Mouse (Mus musculus): ENCODE measurements around the gene Psmd5.
"Not testable (repeated sequence)": the region's sequence is repeated elsewhere in the genome, so short reads cannot be mapped to it uniquely, and the experiment has no call there.

The Psmd5 gene

DNA sequence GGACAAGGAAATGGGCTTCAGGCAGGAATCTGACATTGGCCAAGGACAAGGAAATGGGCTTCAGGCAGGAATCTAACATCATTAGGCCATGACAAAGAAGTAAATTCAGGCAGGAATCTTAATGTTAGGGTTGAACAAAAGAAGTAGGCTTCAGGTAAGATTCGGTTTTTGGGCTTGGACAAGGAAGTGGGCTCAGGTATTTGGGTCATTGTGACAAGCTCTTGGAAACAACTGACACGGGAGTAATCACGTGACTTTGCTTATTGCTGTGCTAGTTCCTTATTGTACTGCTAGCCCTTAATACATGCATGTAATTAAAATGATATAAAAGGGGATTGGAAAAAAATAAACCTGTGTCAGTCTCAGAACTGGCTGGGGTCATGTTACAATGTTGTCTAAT lies 39.1 kb downstream of the Psmd5 start:
- in situ Hi-C loops (cut with MboI; ENCODE audit: low pct_unique_long_range_greater_than_20kb in 1 of 2, low sequenced_read_pairs in 2 of 2, unreplicated experiment in 1 of 2): no loop called here

DNA sequence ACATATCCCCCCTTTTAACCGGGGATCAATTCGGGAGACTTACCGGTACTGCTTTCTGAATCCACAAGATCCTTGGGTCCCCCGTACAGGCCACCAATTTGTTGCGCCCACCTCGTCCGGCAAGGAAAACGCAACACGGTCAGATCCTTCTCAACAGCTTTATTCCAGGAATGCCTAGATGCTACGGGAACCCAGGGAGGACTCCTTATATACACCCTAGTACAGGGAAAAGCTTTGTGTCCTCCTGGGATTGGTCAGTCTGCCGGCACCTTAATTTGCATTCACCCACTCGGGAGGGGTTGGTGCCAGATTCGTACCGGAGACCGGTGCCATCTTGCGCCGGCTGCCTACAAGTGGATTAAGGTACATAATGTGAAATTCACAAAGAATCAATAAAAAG lies 41.1 kb downstream of the Psmd5 start:
- in situ Hi-C loops (cut with MboI; ENCODE audit: low pct_unique_long_range_greater_than_20kb in 1 of 2, low sequenced_read_pairs in 2 of 2, unreplicated experiment in 1 of 2): no loop called here

DNA sequence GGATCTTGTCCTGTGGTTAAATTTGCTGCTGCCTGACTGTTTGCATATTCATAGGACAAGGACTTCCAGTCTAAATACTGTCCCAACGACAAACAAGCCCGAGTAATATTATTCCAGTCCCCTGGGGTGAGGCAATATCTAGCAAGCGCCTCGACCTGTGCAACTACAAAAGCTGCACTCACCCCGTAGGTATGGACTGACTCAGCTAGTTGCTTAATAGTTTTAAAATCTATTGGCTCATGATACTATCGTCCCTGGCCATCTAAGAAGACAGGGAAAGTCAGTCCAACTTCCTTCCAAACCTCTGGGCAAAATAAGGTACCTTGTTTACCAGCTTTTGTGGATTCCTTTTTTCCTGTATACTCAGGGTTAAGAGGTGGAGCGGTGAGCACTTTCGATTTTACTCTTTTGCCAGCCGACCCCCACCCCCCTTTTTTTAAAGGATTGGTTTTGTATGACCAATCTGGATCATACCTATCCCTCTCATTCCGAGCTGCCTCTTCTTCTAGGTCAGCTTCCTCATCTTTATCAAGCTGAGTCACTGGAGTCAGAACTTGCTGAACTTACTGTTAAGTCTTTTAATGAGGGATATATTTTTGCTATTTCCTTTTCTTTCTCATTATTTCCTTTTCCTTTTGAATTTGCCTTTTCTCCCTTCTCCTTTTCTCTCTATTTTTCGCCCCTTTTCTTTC lies 41.9 kb downstream of the Psmd5 start, which contains the start of gene Gm34653:
Gene Gm34653 (plus strand): TSS at position 242 of the 692 bp plus-strand sequence.
- in situ Hi-C loops (cut with MboI; ENCODE audit: low pct_unique_long_range_greater_than_20kb in 1 of 2, low sequenced_read_pairs in 2 of 2, unreplicated experiment in 1 of 2): not testable (repeated sequence)

DNA sequence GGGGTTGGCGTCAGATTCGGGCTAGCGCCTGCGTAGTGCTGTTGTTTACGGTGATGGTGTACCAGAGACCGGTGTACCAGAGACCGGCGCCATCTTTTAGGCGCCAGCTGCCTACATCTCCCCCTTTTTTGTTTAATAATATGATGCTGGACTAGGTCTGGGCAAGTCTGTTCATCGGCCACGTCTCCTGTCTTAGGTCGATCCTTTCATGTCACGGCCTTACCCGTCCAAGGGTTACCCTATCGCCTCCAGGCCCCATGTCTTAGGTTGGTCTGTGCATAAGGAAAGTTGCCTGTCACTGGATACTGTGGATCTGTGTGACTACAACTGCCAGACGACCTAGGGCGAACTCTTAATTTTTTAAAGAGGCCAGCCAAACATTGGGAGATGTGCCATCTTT lies 44.7 kb downstream of the Psmd5 start:
- in situ Hi-C loops (cut with MboI; ENCODE audit: low pct_unique_long_range_greater_than_20kb in 1 of 2, low sequenced_read_pairs in 2 of 2, unreplicated experiment in 1 of 2): not testable (repeated sequence)

DNA sequence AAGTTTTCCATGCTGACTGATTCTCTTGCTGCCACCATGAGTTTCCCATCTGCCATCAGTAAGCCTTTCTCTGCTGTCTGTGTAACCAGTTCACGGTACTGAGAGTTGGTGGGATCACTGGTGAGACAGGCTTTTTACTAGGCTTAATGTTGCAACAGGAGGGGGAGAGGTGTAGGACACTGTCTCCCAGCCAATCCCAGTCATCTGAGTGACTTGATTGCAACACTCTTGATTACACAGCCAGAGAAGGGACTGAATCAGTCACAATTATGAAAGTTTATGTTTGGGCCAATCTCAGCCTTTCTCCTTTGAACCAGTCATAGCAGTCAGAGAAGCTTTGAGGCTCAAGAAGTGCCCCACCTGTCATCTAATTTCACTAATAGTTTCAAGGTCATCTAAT lies 46.7 kb downstream of the Psmd5 start:
- in situ Hi-C loops (cut with MboI; ENCODE audit: low pct_unique_long_range_greater_than_20kb in 1 of 2, low sequenced_read_pairs in 2 of 2, unreplicated experiment in 1 of 2): no loop called here

DNA sequence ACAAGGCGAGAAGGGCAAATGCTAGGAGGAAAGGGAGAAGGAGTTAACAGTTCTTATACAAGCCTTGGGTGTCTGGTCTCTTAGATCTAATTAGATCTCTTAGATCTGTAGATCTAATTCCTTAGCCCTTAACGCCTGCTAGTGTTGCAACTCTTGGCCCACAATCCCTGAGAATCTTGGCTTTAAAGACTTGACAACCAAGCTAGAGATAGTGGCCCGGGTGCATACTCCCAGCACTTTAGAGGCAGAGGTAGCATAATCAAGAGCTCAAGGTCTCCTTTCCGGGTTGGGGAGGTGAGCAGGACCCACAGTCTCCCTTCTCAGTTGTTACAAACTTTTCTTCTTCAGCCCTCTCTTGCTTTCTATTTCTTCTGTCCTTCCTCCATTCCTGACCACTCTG lies 47.2 kb downstream of the Psmd5 start:
- in situ Hi-C loops (cut with MboI; ENCODE audit: low pct_unique_long_range_greater_than_20kb in 1 of 2, low sequenced_read_pairs in 2 of 2, unreplicated experiment in 1 of 2): no loop called here

DNA sequence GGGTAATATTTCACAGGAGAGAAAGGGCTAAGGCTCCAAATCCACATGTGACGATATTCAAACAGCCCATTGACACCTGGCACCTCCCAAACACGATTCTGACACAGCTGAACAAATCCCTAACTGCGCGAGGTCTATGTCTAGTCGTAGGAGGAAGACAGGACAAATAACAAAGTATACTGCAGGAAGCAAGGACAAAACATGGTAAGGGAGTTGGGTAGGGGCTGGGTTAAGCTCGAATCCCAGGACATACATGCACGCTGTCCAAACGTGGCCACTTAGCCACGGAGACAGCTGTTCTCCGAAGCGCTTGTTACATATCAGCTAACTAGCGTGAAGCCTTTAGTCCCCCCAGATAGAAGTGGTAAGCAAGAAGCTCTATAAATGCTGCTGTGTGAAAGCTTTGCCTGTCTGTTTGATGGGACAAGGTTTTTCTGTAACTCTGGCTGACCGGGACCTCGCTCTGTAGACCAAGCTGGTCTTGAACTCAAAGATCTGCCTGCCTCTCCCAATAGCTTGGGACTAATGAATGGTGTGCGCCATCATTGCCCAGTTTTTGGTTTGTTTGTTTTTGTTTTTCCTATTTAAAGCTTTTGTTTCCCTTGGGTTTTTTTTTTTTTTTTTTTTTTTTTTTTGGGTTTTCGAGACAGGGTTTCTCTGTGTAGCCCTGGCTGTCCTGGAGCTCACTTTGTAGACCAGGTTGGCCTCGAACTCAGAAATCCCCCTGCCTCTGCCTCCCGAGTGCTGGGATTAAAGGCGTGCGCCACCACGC lies 48.1 kb downstream of the Psmd5 start:
- in situ Hi-C loops (cut with MboI; ENCODE audit: low pct_unique_long_range_greater_than_20kb in 1 of 2, low sequenced_read_pairs in 2 of 2, unreplicated experiment in 1 of 2): no loop called here

DNA sequence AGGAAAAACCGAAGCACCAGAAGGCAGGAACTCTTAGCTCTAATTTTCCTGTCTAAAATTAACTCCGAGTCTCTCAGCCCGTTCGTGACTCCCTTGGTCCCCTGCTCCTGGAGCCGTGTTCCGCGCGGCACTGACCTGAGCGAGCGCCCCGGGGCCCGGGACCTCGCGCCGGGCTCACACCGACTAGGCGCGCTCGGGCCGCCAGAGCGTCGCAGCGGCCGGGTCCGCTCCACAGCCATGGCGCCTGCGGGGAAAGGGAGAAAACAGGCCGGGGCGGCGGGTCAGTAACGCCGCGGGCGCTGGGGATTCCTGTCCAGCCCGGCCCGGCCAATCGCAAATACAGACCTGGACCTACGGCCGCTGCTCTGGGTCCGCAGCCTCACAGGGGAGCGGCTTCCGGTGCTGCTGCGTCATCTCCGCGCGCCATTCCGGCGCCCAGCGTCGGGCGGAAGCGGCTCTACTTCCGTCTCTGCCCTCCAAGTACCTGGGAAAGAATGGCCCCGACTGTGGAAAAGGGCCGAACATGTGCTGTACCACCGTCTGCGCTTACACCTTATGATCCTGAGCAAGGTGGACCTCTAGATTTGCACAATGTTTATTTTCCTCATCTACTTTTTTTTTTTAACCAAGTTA lies 48.8 kb downstream of the Psmd5 start, which contains the start of gene Fbxw2:
Gene Fbxw2 (minus strand): TSS at position 485 of the 633 bp plus-strand sequence.
- in situ Hi-C loops (cut with MboI; ENCODE audit: low pct_unique_long_range_greater_than_20kb in 1 of 2, low sequenced_read_pairs in 2 of 2, unreplicated experiment in 1 of 2): no loop called here

DNA sequence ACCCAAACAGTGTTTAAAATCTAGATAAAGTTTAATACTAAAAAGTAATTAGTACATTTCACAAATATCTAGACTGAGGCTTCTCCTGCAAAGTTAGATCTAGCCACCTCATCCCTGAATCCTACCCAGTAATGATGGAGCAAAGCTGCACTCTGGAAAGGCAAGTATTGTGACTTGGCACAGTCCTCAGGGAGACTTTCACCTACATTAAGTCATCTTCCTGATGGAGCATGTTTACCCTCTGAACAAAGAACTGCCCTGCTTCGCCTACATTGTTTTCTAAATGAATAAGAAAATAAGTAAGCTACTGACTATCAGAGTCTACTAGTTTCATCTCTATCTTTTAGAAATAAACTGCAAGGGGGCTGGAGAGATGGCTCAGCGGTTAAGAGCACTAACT lies 56.3 kb downstream of the Psmd5 start:
- in situ Hi-C loops (cut with MboI; ENCODE audit: low pct_unique_long_range_greater_than_20kb in 1 of 2, low sequenced_read_pairs in 2 of 2, unreplicated experiment in 1 of 2): no loop called here

DNA sequence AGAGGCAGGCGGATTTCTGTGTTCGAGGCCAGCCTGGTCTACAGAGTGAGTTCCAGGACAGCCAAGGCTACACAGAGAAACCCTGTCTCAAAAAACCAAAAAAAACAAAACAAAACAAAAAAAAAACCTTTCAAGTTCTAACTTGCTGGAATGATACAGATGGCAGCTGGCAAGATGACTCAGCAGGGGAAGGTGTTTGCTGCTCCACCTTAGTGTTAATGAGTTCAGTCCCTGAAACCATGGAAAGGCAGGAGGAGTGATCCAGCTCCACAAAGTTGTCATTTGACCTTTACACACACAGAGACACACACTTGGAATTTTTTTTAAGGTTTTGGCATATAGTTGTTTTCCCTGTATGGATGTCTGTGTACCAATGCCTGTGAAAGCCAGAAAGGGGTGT lies 58.9 kb downstream of the Psmd5 start:
- in situ Hi-C loops (cut with MboI; ENCODE audit: low pct_unique_long_range_greater_than_20kb in 1 of 2, low sequenced_read_pairs in 2 of 2, unreplicated experiment in 1 of 2): not testable (repeated sequence)

DNA sequence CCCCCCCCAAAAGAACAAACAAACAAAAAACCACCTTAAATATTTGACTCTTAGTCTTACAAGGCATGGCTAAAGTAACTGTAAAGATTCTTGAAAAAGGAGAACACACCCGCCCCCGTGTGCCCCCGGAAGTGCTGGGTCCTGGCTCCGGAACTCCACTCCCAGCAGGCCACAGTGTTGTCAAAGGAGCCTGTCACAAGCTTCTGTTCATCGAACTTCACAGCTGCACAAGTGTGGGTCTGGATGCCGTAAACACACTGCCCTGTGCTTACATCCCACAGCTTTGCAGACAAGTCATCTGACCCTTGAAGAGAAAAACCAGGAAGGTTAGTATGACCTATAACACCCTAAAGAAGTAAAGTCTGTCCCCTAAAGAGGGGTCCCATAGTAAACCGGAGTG lies 62.1 kb downstream of the Psmd5 start:
- in situ Hi-C loops (cut with MboI; ENCODE audit: low pct_unique_long_range_greater_than_20kb in 1 of 2, low sequenced_read_pairs in 2 of 2, unreplicated experiment in 1 of 2): no loop called here

DNA sequence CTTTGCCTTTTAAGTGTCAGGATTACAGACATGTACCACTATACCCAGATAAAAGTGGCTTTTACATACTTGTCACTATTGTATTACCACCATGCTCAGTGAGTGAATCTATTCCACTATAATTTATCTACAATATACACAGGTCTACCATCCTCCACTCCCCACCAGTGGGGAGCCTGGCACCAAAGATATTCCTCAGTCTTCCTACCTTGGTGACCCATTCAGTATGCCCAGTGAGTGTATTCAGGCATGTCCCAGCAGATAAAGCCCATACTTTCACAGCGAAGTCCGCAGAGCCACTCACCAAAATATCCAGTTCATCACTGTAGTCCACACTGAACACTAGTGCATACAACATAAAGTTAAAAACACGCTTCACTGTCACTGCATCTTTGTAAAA lies 64.0 kb downstream of the Psmd5 start:
- in situ Hi-C loops (cut with MboI; ENCODE audit: low pct_unique_long_range_greater_than_20kb in 1 of 2, low sequenced_read_pairs in 2 of 2, unreplicated experiment in 1 of 2): no loop called here

DNA sequence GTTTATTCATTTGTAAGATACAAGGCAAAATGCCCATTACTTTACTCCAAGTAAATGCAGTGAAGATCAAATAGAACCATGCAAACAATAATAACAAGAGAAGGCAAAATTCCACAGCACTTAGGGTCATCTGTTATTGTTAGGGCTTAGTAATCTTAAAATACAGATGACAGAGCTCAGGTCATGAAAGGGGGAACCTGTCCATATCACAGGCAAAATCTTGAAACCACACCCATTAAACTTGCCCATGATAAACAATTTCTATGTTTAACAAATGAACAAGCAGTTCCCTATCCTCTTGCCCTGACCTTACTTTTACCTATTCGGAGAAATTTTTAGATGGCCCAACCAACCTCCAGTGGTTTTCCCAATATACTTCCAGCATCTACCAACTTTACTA lies 65.2 kb downstream of the Psmd5 start:
- in situ Hi-C loops (cut with MboI; ENCODE audit: low pct_unique_long_range_greater_than_20kb in 1 of 2, low sequenced_read_pairs in 2 of 2, unreplicated experiment in 1 of 2): no loop called here

DNA sequence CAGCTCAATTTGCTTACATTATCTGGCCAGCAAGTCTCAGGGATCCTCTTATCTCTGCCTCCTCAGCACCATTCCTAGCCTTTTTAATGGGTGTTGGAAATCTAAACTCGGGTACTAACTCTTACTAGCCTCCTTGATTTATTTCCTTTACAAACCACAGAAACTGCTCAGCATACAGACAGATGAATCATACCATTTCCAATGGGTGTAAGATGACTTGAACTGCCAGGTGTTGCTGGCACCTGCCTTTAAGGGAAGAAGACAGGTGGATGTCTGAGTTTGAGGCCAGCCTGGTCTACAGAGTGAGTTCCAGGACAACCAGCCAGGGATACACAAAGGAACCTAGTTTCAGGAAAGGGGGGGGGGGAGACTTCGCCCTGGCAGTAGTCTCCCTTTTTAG lies 66.7 kb downstream of the Psmd5 start:
- in situ Hi-C loops (cut with MboI; ENCODE audit: low pct_unique_long_range_greater_than_20kb in 1 of 2, low sequenced_read_pairs in 2 of 2, unreplicated experiment in 1 of 2): no loop called here

DNA sequence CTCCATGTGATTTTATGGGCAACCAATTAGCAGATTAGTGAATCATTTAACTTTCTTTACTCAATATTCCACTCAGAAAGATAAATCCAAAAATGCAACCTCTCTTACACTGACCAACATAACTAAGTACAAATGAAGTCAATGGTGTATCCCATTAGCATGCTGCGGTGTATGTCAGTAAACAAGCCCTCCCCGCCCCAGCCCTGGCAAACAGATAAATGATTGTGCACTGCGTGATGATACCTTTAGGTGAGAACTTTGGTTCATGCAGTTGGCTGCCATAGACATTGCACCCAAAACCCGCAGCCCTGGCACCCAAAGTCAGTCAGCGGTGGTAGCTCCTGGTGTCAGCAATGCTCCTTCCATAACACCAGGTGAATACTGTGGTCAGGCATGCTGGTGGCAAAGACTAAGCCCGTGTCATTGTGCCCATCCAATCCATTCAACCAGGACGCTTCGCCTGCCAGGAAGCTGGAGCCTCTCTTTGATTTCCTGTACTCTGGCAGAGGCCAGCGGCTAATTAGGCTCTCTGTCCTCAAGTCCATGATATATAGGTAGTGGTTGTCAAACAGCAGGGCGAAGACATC lies 69.3 kb downstream of the Psmd5 start:
- in situ Hi-C loops (cut with MboI; ENCODE audit: low pct_unique_long_range_greater_than_20kb in 1 of 2, low sequenced_read_pairs in 2 of 2, unreplicated experiment in 1 of 2): no loop called here

DNA sequence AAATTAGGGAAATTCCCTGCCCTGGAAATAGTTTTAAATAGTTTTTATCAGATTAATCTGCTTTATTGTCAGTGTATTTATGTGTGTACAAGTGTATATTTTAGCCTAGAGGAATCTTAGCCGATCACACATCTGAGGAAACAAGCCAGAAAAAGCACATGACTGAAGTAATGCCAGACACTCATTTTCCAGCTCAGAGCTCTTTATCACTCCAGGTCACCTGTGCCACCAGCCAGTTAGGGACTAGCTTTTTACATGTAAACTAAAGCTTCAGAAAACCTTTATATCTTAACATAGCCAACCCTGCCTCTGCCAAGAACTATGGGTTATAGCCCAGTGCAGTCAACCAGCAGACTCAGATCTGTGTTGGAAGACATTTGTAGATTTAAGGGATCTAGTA lies 70.0 kb downstream of the Psmd5 start:
- in situ Hi-C loops (cut with MboI; ENCODE audit: low pct_unique_long_range_greater_than_20kb in 1 of 2, low sequenced_read_pairs in 2 of 2, unreplicated experiment in 1 of 2): no loop called here

DNA sequence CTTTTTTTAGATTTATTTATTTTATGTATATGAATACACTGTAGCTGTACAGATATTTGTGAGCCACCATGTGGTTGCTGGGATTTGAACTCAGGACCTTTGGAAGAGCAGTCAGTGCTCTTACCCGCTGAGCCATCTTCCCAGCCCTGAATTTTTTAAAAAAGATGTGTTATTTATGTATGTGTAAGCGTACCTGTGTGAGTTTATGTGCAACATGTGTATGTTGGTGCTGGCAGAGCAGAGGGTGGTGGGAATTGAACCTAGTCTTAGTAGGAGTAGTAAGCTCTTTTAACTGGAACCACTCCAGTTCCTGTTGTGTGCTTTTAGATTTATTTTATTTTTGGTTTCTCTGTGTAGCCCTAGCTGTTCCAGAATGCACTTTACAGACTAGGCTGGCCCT lies 70.6 kb downstream of the Psmd5 start:
- in situ Hi-C loops (cut with MboI; ENCODE audit: low pct_unique_long_range_greater_than_20kb in 1 of 2, low sequenced_read_pairs in 2 of 2, unreplicated experiment in 1 of 2): no loop called here

DNA sequence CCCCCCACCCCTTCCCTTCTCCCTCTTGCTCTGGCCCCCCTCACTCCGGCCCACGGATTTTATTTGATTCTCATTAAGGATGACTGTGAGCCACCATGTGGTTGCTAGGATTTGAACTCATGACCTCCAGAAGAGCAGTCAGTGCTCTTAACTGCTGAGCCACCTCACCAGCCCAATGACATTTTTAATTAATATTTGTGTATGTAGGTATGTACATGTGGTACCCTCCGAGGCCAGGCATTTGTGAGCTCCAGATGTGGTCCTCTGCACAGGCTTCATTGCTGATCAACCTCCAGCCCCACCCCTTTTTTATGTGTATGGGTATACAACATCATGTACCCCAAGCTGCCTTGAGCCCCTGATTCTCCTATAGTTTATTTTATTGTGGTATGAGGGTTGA lies 71.0 kb downstream of the Psmd5 start:
- in situ Hi-C loops (cut with MboI; ENCODE audit: low pct_unique_long_range_greater_than_20kb in 1 of 2, low sequenced_read_pairs in 2 of 2, unreplicated experiment in 1 of 2): no loop called here

DNA sequence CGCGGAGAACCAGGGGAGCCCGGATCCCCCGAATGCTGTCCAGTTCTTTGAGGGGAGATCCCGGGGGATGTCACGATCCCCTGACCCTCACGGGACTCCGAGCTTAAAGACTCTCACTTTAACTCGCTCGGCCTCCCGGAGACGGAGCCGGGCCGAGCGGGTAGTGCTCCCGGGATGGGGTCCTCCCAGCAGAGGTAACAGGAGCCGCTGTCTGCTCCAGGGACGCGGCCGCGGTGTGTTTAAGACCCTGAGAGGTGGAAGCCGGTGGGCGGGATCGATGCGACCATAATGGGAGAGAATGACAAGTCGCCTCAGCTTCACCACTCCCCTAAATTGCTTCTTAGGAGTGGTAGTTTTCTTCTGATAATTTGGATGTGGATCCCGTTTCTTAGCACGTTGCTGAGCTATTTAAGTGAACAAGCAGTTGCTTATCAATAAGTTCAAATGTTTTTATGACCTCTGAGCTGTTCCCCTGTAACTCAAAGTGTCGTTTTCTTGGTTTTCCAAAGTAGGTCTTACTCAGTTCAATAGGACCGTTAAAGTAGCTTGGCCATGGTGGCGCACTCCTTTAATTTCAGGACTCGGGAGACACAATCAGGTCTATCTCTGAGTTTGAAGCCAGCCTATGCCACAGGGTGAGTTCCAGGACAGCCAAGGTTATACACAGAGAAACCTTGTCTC lies 72.1 kb downstream of the Psmd5 start:
- in situ Hi-C loops (cut with MboI; ENCODE audit: low pct_unique_long_range_greater_than_20kb in 1 of 2, low sequenced_read_pairs in 2 of 2, unreplicated experiment in 1 of 2): not testable (repeated sequence)
